Mouse (Mus musculus) intestine, embryonic 15.5 days (tissue): ENCODE results near the gene Mecom. TPM values are rescaled to one million over a fixed set of nuclear protein-coding genes. Genes with fewer than 3 reads are reported as not detected.

Experiments used
- ATAC-seq: fragments of 200-750 bp; cut with Nextera tagmentation; 2 replicates; pipeline ENCODE4 v1.8.0; 2017; ENCODE audit warnings: moderate TSS enrichment, moderate library complexity
- H3K27ac ChIP-seq: fragments of 300-500 bp; sonication (generic); 2 replicates; pipeline ENCODE4 v1.5.1; 2015; ENCODE audit warnings: mild to moderate bottlenecking, inconsistent platforms
- H3K27me3 ChIP-seq: fragments of 300-500 bp; sonication (generic); replicated peaks from 2 replicates; pipeline ENCODE4 v1.6.1; 2015; ENCODE audit warnings: inconsistent platforms
- H3K36me3 ChIP-seq: fragments of 300-500 bp; sonication (generic); 2 replicates; pipeline ENCODE4 v1.6.1; 2015; ENCODE audit warnings: inconsistent platforms
- H3K4me1 ChIP-seq: fragments of 300-500 bp; sonication (generic); replicated peaks from 2 replicates; pipeline ENCODE4 v1.6.1; 2015; ENCODE audit warnings: inconsistent platforms
- H3K4me2 ChIP-seq: fragments of 300-500 bp; sonication (generic); replicated peaks from 2 replicates; pipeline ENCODE4 v1.6.1; 2015; ENCODE audit warnings: mild to moderate bottlenecking, inconsistent platforms
- H3K4me3 ChIP-seq: fragments of 300-500 bp; sonication (generic); replicated peaks from 2 replicates; pipeline ENCODE4 v1.5.1; 2015; ENCODE audit warnings: inconsistent platforms
- H3K9ac ChIP-seq: fragments of 300-500 bp; sonication (generic); 2 replicates; pipeline ENCODE4 v1.6.1; 2015; ENCODE audit warnings: inconsistent platforms
- H3K9me3 ChIP-seq: fragments of 300-500 bp; sonication (generic); 2 replicates; pipeline ENCODE4 v1.6.1; 2016; ENCODE audit warnings: inconsistent platforms
- WGBS: fragments of 180-500 bp; shearing (Covaris S2); methylation state at CpG from one replicate; pipeline ENCODE4 v1.1.7; 2015; 5-methylcytosine and 5-hydroxymethylcytosine counted together
- polyA plus RNA-seq: library from polyadenylated mRNA; unstranded; fragments of >200 nt; fragmentation: Nextera tagmentation; extraction: Ambion mirVana; gene quantifications from 2 replicates; pipeline ENCODE4 v1.2.1, GENCODE M21; 2015

Gene Mecom
- polyA plus RNA-seq, 1 experiment from 2014 or later: 11.6 TPM

GRCm38 (mm10) chr3:29997068-29997467, 550.7 kb downstream of the Mecom start:
- no peak for ATAC-seq
- WGBS: 80% methylated on average over 7 of the region's 7 CpGs
- Histone ChIP-seq H3K4me1 (no peaks in the 10 kb centered on the region), H3K27me3 (no peaks in the 10 kb centered on the region), H3K27ac (no peak overlapping the region), H3K36me3 (no peaks in the 10 kb centered on the region), H3K4me2 (no peak overlapping the region), H3K9me3 (no peaks in the 10 kb centered on the region), H3K9ac (no peak overlapping the region), H3K4me3 (no peak overlapping the region)

GRCm38 (mm10) chr3:29993346-29993745, 554.5 kb downstream of the Mecom start:
- Histone ChIP-seq H3K4me2 (no peak overlapping the region), H3K27ac (no peak overlapping the region), H3K27me3 (no peaks in the 10 kb centered on the region), H3K9me3 (no peaks in the 10 kb centered on the region), H3K4me3 (no peak overlapping the region), H3K4me1 (no peaks in the 10 kb centered on the region), H3K36me3 (no peaks in the 10 kb centered on the region), H3K9ac (no peak overlapping the region)
- 54% methylated on average over 10 of the region's 10 CpGs for WGBS
- no peak for ATAC-seq

- no peaks in the 10 kb centered on the region for H3K36me3 ChIP-seq
- WGBS: 89% methylated on average over 1 of the region's 1 CpGs
- H3K27ac ChIP-seq: no peak overlapping the region
- no peak overlapping the region for H3K4me3 ChIP-seq
- no peak overlapping the region for H3K9ac ChIP-seq
- no peaks in the 10 kb centered on the region for H3K9me3 ChIP-seq
- no peak overlapping the region for H3K4me2 ChIP-seq
- H3K27me3 ChIP-seq: no peaks in the 10 kb centered on the region
- H3K4me1 ChIP-seq: no peaks in the 10 kb centered on the region
- no peak for ATAC-seq
Measured at GRCm38 (mm10) chr3:29991523-29991922, 556.3 kb downstream of the Mecom start.

GRCm38 (mm10) chr3:29984431-29984830, 563.4 kb downstream of the Mecom start:
- no peaks in the 10 kb centered on the region for H3K36me3 ChIP-seq
- H3K4me1 ChIP-seq: no peaks in the 10 kb centered on the region
- no peaks in the 10 kb centered on the region for H3K27me3 ChIP-seq
- H3K4me3 ChIP-seq: no peak overlapping the region
- H3K9me3 ChIP-seq: no peaks in the 10 kb centered on the region
- H3K4me2 ChIP-seq: no peak overlapping the region
- no peak overlapping the region for H3K9ac ChIP-seq
- no peak overlapping the region for H3K27ac ChIP-seq
- no peak for ATAC-seq
- WGBS: 61% methylated on average over 3 of the region's 3 CpGs

- H3K27ac ChIP-seq: no peak overlapping the region
- H3K9me3 ChIP-seq: no peaks in the 10 kb centered on the region
- WGBS: 66% methylated on average over 7 of the region's 7 CpGs
- H3K4me3 ChIP-seq: no peak overlapping the region
- H3K4me1 ChIP-seq: no peaks in the 10 kb centered on the region
- no peaks in the 10 kb centered on the region for H3K36me3 ChIP-seq
- ATAC-seq: no peak
- H3K27me3 ChIP-seq: no peaks in the 10 kb centered on the region
- no peak overlapping the region for H3K4me2 ChIP-seq
- H3K9ac ChIP-seq: no peak overlapping the region
Measured at GRCm38 (mm10) chr3:29981259-29981910, 566.4 kb downstream of the Mecom start.

GRCm38 (mm10) chr3:29980531-29980930, 567.3 kb downstream of the Mecom start:
- Histone ChIP-seq H3K4me3 (no peak overlapping the region), H3K27me3 (no peaks in the 10 kb centered on the region), H3K4me2 (no peak overlapping the region), H3K9ac (no peak overlapping the region), H3K9me3 (no peaks in the 10 kb centered on the region), H3K27ac (no peak overlapping the region), H3K4me1 (no peaks in the 10 kb centered on the region), H3K36me3 (no peaks in the 10 kb centered on the region)
- no peak for ATAC-seq
- 72% methylated on average over 9 of the region's 9 CpGs for WGBS

GRCm38 (mm10) chr3:29976580-29976979, 571.2 kb downstream of the Mecom start:
- H3K9ac ChIP-seq: no peak overlapping the region
- H3K4me1 ChIP-seq: no peaks in the 10 kb centered on the region
- no peaks in the 10 kb centered on the region for H3K36me3 ChIP-seq
- no peak for ATAC-seq
- H3K27me3 ChIP-seq: no peaks in the 10 kb centered on the region
- 34% methylated on average over 4 of the region's 4 CpGs for WGBS
- H3K27ac ChIP-seq: no peak overlapping the region
- H3K4me2 ChIP-seq: no peak overlapping the region
- H3K9me3 ChIP-seq: no peaks in the 10 kb centered on the region
- no peak overlapping the region for H3K4me3 ChIP-seq

- no peak overlapping the region for H3K4me2 ChIP-seq
- no peak overlapping the region for H3K4me3 ChIP-seq
- H3K27me3 ChIP-seq: no peaks in the 10 kb centered on the region
- no peaks in the 10 kb centered on the region for H3K36me3 ChIP-seq
- no peak overlapping the region for H3K27ac ChIP-seq
- no peak for ATAC-seq
- 68% methylated on average over 11 of the region's 11 CpGs for WGBS
- no peaks in the 10 kb centered on the region for H3K9me3 ChIP-seq
- H3K9ac ChIP-seq: no peak overlapping the region
- H3K4me1 ChIP-seq: no peaks in the 10 kb centered on the region
Measured at GRCm38 (mm10) chr3:29968433-29968949, 579.3 kb downstream of the Mecom start.

GRCm38 (mm10) chr3:29963953-29964352, 583.9 kb downstream of the Mecom start:
- Histone ChIP-seq H3K27me3 (no peaks in the 10 kb centered on the region), H3K9ac (no peak overlapping the region), H3K36me3 (no peaks in the 10 kb centered on the region), H3K27ac (no peak overlapping the region), H3K4me1 (no peaks in the 10 kb centered on the region), H3K9me3 (no peaks in the 10 kb centered on the region), H3K4me2 (no peak overlapping the region), H3K4me3 (no peak overlapping the region)
- ATAC-seq: no peak
- WGBS: 74% methylated on average over 7 of the region's 7 CpGs

- 71% methylated on average over 3 of the region's 3 CpGs for WGBS
- no peak for ATAC-seq
- no peaks in the 10 kb centered on the region for H3K36me3 ChIP-seq
- no peak overlapping the region for H3K4me3 ChIP-seq
- no peaks in the 10 kb centered on the region for H3K4me1 ChIP-seq
- no peak overlapping the region for H3K27ac ChIP-seq
- H3K27me3 ChIP-seq: no peaks in the 10 kb centered on the region
- no peaks in the 10 kb centered on the region for H3K9me3 ChIP-seq
- H3K4me2 ChIP-seq: no peak overlapping the region
- H3K9ac ChIP-seq: no peak overlapping the region
Measured at GRCm38 (mm10) chr3:29963447-29963846, 584.4 kb downstream of the Mecom start.

GRCm38 (mm10) chr3:29959051-29959450, 588.8 kb downstream of the Mecom start:
- 82% methylated on average over 3 of the region's 3 CpGs for WGBS
- ATAC-seq: no peak

GRCm38 (mm10) chr3:29957365-29958236, 590.2 kb downstream of the Mecom start:
- H3K9me3 ChIP-seq: no peaks in the 10 kb centered on the region
- H3K36me3 ChIP-seq: no peaks in the 10 kb centered on the region
- H3K27ac ChIP-seq: no peak overlapping the region
- H3K9ac ChIP-seq: no peak overlapping the region
- H3K4me1 ChIP-seq: no peaks in the 10 kb centered on the region
- WGBS: 71% methylated on average over 10 of the region's 10 CpGs
- H3K27me3 ChIP-seq: no peaks in the 10 kb centered on the region
- H3K4me2 ChIP-seq: no peak overlapping the region
- H3K4me3 ChIP-seq: no peak overlapping the region
- no peak for ATAC-seq

More at GRCm38 (mm10) chr3:29959051-29959450, 588.8 kb downstream of the Mecom start:
- Histone ChIP-seq H3K4me1 (no peaks in the 10 kb centered on the region), H3K4me2 (no peak overlapping the region), H3K9me3 (no peaks in the 10 kb centered on the region), H3K4me3 (no peak overlapping the region), H3K27ac (no peak overlapping the region), H3K36me3 (no peaks in the 10 kb centered on the region), H3K9ac (no peak overlapping the region), H3K27me3 (no peaks in the 10 kb centered on the region)
